Mouse (Mus musculus): ENCODE data around the gene Olfr1110. TPM values are rescaled to one million over a fixed set of nuclear protein-coding genes. Genes with fewer than 3 reads are reported as not detected.
"Not testable (repeated sequence)": the region's sequence is repeated elsewhere in the genome, so short reads cannot be mapped to it uniquely, and the experiment has no call there.

Gene Olfr1110
- polyA plus RNA-seq (2015; fragmentation: Nextera tagmentation; extraction: Ambion mirVana): not detected in 2 replicates

GRCm38 (mm10) chr2:87140200-87140599 is at the start of gene Olfr1110:
TSS of gene Olfr1110 (minus strand) at chr2:87140300.
- no peak within 1 kb of the TSS for H3K4me2 ChIP-seq
- no peaks in the 10 kb centered on the region for H3K36me3 ChIP-seq (ENCODE audit: poor library complexity, severe bottlenecking)
- no peak within 1 kb of the TSS for H3K27ac ChIP-seq
- no peaks in the 10 kb centered on the region for H3K27me3 ChIP-seq
- H3K9me3 ChIP-seq (replicated peaks): no peaks in the 10 kb centered on the region
- no peak within 1 kb of the TSS for H3K9ac ChIP-seq
- no peaks in the 10 kb centered on the region for H3K4me1 ChIP-seq
- whole genome bisulfite sequencing: 84% methylated on average over 1 of the region's 1 CpGs
- no peak within 1 kb of the TSS for H3K4me3 ChIP-seq
- ATAC-seq: no peak

GRCm38 (mm10) chr2:87187498-87187897 is 47.4 kb upstream of the Olfr1110 start, which contains the start of gene Olfr1112:
TSS of gene Olfr1112 (plus strand) at chr2:87187798.
- Histone ChIP-seq H3K4me1 (no peaks in the 10 kb centered on the region), H3K9me3 (replicated peaks) (no peaks in the 10 kb centered on the region), H3K4me3 (no peak within 1 kb of the TSS), H3K27ac (no peak within 1 kb of the TSS), H3K27me3 (no peaks in the 10 kb centered on the region), H3K9ac (no peak within 1 kb of the TSS), H3K4me2 (no peak within 1 kb of the TSS), H3K36me3 (ENCODE audit: poor library complexity, severe bottlenecking) (no peaks in the 10 kb centered on the region)
- WGBS: 90% methylated on average over 1 of the region's 1 CpGs
- ATAC-seq: no peak

GRCm38 (mm10) chr2:87167731-87168130 is 27.6 kb upstream of the Olfr1110 start:
- not testable (repeated sequence) for ATAC-seq; H3K4me2 ChIP-seq; H3K9ac ChIP-seq; H3K27ac ChIP-seq; H3K4me3 ChIP-seq; H3K9me3 ChIP-seq (replicated peaks); H3K4me1 ChIP-seq; H3K27me3 ChIP-seq; H3K36me3 ChIP-seq (ENCODE audit: poor library complexity, severe bottlenecking)
- 78% methylated on average over 2 of the region's 2 CpGs for WGBS

- Histone ChIP-seq H3K27me3 (no peaks in the 10 kb centered on the region), H3K9ac (no peak within 1 kb of the TSS), H3K4me3 (no peak within 1 kb of the TSS), H3K36me3 (ENCODE audit: poor library complexity, severe bottlenecking) (no peaks in the 10 kb centered on the region), H3K4me2 (no peak within 1 kb of the TSS), H3K9me3 (replicated peaks) (no peaks in the 10 kb centered on the region), H3K4me1 (no peaks in the 10 kb centered on the region), H3K27ac (no peak within 1 kb of the TSS)
- no peak for ATAC-seq
Observed at GRCm38 (mm10) chr2:87152524-87152923, 12.4 kb upstream of the Olfr1110 start, which contains the start of gene Olfr1111. TSS of gene Olfr1111 (minus strand) at chr2:87152624.

GRCm38 (mm10) chr2:87114467-87114866 is 25.6 kb downstream of the Olfr1110 start, which contains the start of gene Olfr259:
TSS of gene Olfr259 (minus strand) at chr2:87114567.
- Histone ChIP-seq H3K36me3 (ENCODE audit: poor library complexity, severe bottlenecking) (no peaks in the 10 kb centered on the region), H3K4me1 (no peaks in the 10 kb centered on the region), H3K4me2 (no peak within 1 kb of the TSS), H3K9ac (no peak within 1 kb of the TSS), H3K27me3 (no peaks in the 10 kb centered on the region), H3K27ac (no peak within 1 kb of the TSS), H3K4me3 (no peak within 1 kb of the TSS), H3K9me3 (replicated peaks) (no peaks in the 10 kb centered on the region)
- no peak for ATAC-seq

DNA sequence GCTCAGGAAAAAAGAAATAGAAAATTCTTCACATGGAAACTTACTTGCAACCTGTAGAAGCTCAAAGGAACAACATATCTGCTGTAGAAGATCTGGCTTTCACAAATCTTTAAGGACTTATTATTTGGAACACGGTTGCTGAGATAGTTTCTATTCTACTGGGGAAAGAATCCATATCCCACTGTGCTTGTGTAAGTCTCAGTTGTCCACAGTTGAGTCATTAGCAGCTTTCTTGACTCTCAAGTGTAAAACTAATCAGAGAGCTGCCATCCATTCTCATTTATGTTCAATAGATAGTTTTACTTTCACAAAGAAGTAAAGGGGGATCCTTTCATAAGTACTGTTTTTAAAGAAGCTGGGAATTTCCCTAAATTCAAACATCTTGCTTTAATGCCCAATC is 44.2 kb downstream of the Olfr1110 start, which contains the start of gene Olfr1109:
Gene Olfr1109, minus strand, starts transcription at position 101 of the 400 bp plus-strand sequence.
- Histone ChIP-seq H3K4me3 (no peak within 1 kb of the TSS), H3K36me3 (ENCODE audit: poor library complexity, severe bottlenecking) (no peaks in the 10 kb centered on the region), H3K9me3 (replicated peaks) (no peaks in the 10 kb centered on the region), H3K27ac (no peak within 1 kb of the TSS), H3K4me1 (no peaks in the 10 kb centered on the region), H3K9ac (no peak within 1 kb of the TSS), H3K27me3 (no peaks in the 10 kb centered on the region), H3K4me2 (no peak within 1 kb of the TSS)
- whole genome bisulfite sequencing: 18% methylated on average over 1 of the region's 1 CpGs
- no peak for ATAC-seq

Other genes with a start within 250 kb of the Olfr1110 start
- not detected in 2 replicates for gene Olfr1097, start 248.1 kb downstream of the Olfr1110 start, polyA plus RNA-seq (2015; fragmentation: Nextera tagmentation; extraction: Ambion mirVana)
- not detected in 2 replicates for gene Olfr1098, start 215.8 kb downstream of the Olfr1110 start, polyA plus RNA-seq (2015; fragmentation: Nextera tagmentation; extraction: Ambion mirVana)
- not detected in 2 replicates for gene Olfr1099, start 179.6 kb downstream of the Olfr1110 start, polyA plus RNA-seq (2015; fragmentation: Nextera tagmentation; extraction: Ambion mirVana)
- not detected in 2 replicates for gene Olfr1100, start 160.3 kb downstream of the Olfr1110 start, polyA plus RNA-seq (2015; fragmentation: Nextera tagmentation; extraction: Ambion mirVana)
- gene Olfr1101, start 149.1 kb downstream of the Olfr1110 start, polyA plus RNA-seq (2015; fragmentation: Nextera tagmentation; extraction: Ambion mirVana): not detected in 2 replicates
- not detected in 2 replicates for gene Olfr1102, start 141.9 kb downstream of the Olfr1110 start, polyA plus RNA-seq (2015; fragmentation: Nextera tagmentation; extraction: Ambion mirVana)
- gene Olfr1104, start 113.2 kb downstream of the Olfr1110 start, polyA plus RNA-seq (2015; fragmentation: Nextera tagmentation; extraction: Ambion mirVana): not detected in 2 replicates
- gene Olfr1105, start 103.8 kb downstream of the Olfr1110 start, polyA plus RNA-seq (2015; fragmentation: Nextera tagmentation; extraction: Ambion mirVana): not detected in 2 replicates
- gene Olfr1106, start 88.0 kb downstream of the Olfr1110 start, polyA plus RNA-seq (2015; fragmentation: Nextera tagmentation; extraction: Ambion mirVana): not detected in 2 replicates
- not detected in 2 replicates for gene Olfr1107, start 64.5 kb downstream of the Olfr1110 start, polyA plus RNA-seq (2015; fragmentation: Nextera tagmentation; extraction: Ambion mirVana)
- gene Olfr1109, start 44.3 kb downstream of the Olfr1110 start, polyA plus RNA-seq (2015; fragmentation: Nextera tagmentation; extraction: Ambion mirVana): not detected in 2 replicates
- gene Olfr259, start 25.7 kb downstream of the Olfr1110 start, polyA plus RNA-seq (2015; fragmentation: Nextera tagmentation; extraction: Ambion mirVana): not detected in 2 replicates
- gene Olfr1111, start 12.3 kb upstream of the Olfr1110 start, polyA plus RNA-seq (2015; fragmentation: Nextera tagmentation; extraction: Ambion mirVana): not detected in 2 replicates
- not detected in 2 replicates for gene Olfr1112, start 47.5 kb upstream of the Olfr1110 start, polyA plus RNA-seq (2015; fragmentation: Nextera tagmentation; extraction: Ambion mirVana)
- gene Olfr1113, start 68.7 kb upstream of the Olfr1110 start, polyA plus RNA-seq (2015; fragmentation: Nextera tagmentation; extraction: Ambion mirVana): not detected in 2 replicates
- not detected in 2 replicates for gene Olfr1115, start 107.7 kb upstream of the Olfr1110 start, polyA plus RNA-seq (2015; fragmentation: Nextera tagmentation; extraction: Ambion mirVana)
- not detected in 2 replicates for gene Olfr1116, start 127.2 kb upstream of the Olfr1110 start, polyA plus RNA-seq (2015; fragmentation: Nextera tagmentation; extraction: Ambion mirVana)
- gene Olfr1118, start 167.3 kb upstream of the Olfr1110 start, polyA plus RNA-seq (2015; fragmentation: Nextera tagmentation; extraction: Ambion mirVana): not detected in 2 replicates
- not detected in 2 replicates for gene Olfr1120, start 214.5 kb upstream of the Olfr1110 start, polyA plus RNA-seq (2015; fragmentation: Nextera tagmentation; extraction: Ambion mirVana)
- gene Olfr1121, start 229.6 kb upstream of the Olfr1110 start, polyA plus RNA-seq (2015; fragmentation: Nextera tagmentation; extraction: Ambion mirVana): not detected in 2 replicates
- gene Olfr1122, start 245.5 kb upstream of the Olfr1110 start, polyA plus RNA-seq (2015; fragmentation: Nextera tagmentation; extraction: Ambion mirVana): not detected in 2 replicates

Data from forebrain, embryonic 13.5 days (tissue).